Mouse (Mus musculus) ES-E14 (cell line): ENCODE results near the gene Inhbb. TPM values are rescaled to one million over a fixed set of nuclear protein-coding genes. Genes with fewer than 3 reads are reported as not detected.

Experiments
- DNase-seq: peaks from one replicate; pipeline ENCODE4 v3.0.0-alpha.2; 2013; ENCODE audit warnings: low read depth, low spot score
- H3K27ac ChIP-seq: 2 replicates; pipeline ENCODE4 v1.5.1; 2012; ENCODE audit warnings: low read depth, mild to moderate bottlenecking, low read length, moderate library complexity, mixed read lengths; ENCODE audit not compliant: poor library complexity, insufficient read depth, severe bottlenecking
- H3K36me3 ChIP-seq: 2 replicates; pipeline ENCODE4 v1.6.1; 2012; ENCODE audit warnings: mild to moderate bottlenecking, low read length, moderate library complexity, mixed read lengths; ENCODE audit not compliant: control insufficient read depth, poor library complexity, insufficient read depth, severe bottlenecking
- H3K4me1 ChIP-seq, 2 experiments: fragments of 150-350 bp in 1 of 2; sonication (generic) in 1 of 2; 2 replicates each; pipeline ENCODE4 v1.6.1; 2012; ENCODE audit warnings: low read length in 2 of 2, mild to moderate bottlenecking in 1 of 2, mixed read lengths in 1 of 2; ENCODE audit not compliant: control insufficient read depth in 2 of 2, insufficient read depth in 2 of 2, poor library complexity in 1 of 2
- H3K4me3 ChIP-seq, 2 experiments: fragments of 150-350 bp in 1 of 2; sonication (generic) in 1 of 2; 2 replicates each; pipeline ENCODE4 v1.5.1; 2012; ENCODE audit warnings: low read length in 2 of 2, low read depth in 1 of 2, mild to moderate bottlenecking in 1 of 2, mixed read lengths in 1 of 2; ENCODE audit not compliant: insufficient read depth in 1 of 2, poor library complexity in 1 of 2, severe bottlenecking in 1 of 2
- H3K9ac ChIP-seq: 2 replicates; pipeline ENCODE4 v1.6.1; 2012; ENCODE audit warnings: low read depth, mild to moderate bottlenecking, low read length, mixed read lengths; ENCODE audit not compliant: poor library complexity, insufficient read depth, severe bottlenecking
- H3K9me3 ChIP-seq: fragments of 150-350 bp; sonication (generic); 2 replicates; pipeline ENCODE4 v1.6.1; 2012; ENCODE audit warnings: low read depth, mild to moderate bottlenecking, low read length; ENCODE audit not compliant: control insufficient read depth, insufficient read depth
- CHD2 ChIP-seq: IDR thresholded peaks from 2 replicates; pipeline ENCODE4 v1.6.1; 2014; ENCODE audit warnings: mild to moderate bottlenecking, low read depth, low read length, inconsistent platforms
- HCFC1 ChIP-seq: IDR thresholded peaks from 2 replicates; pipeline ENCODE4 v1.6.1; 2012; ENCODE audit warnings: low read length, inconsistent platforms, borderline replicate concordance; ENCODE audit not compliant: insufficient read depth
- MAFK ChIP-seq: IDR thresholded peaks from 2 replicates; pipeline ENCODE4 v1.6.1; 2014; ENCODE audit warnings: mild to moderate bottlenecking, low read depth, low read length, inconsistent platforms; ENCODE audit not compliant: insufficient read depth
- ZC3H11A ChIP-seq: IDR thresholded peaks from 2 replicates; pipeline ENCODE4 v1.6.1; 2012; ENCODE audit warnings: low read depth, mild to moderate bottlenecking, inconsistent platforms, low read length, borderline replicate concordance
- ZNF384 ChIP-seq: IDR thresholded peaks from 2 replicates; pipeline ENCODE4 v1.6.1; 2012; ENCODE audit warnings: low read depth, low read length, inconsistent platforms
- in situ Hi-C, 2 experiments: fragments of 600-800 bp; cut with MboI; formaldehyde crosslinking; loops; one replicate each; pipeline ENCODE4 v1.15.1; 2025; ENCODE audit warnings: low sequenced_read_pairs in 2 of 2, inconsistent platforms in 1 of 2; ENCODE audit not compliant: unreplicated experiment in 2 of 2
- total RNA-seq: library from RNA; depleted of rRNA; stranded (reverse); fragments of 300-350 nt; gene quantifications from 2 replicates; pipeline ENCODE4 v1.2.3, GENCODE M21; 2012

Gene Inhbb
- total RNA-seq, 1 experiment: 25.8 TPM

- Histone ChIP-seq H3K36me3 (peaks cover 21% of the 10 kb centered on the region), H3K9me3 (no peaks in the 10 kb centered on the region), H3K4me1 (peaks cover 0 to 26% of the 10 kb centered on the region in 2 experiments; a peak in 2 of 4 replicates), H3K27ac (peak overlapping the region; percentile 60; the same call in 1 of the 2 replicates), H3K9ac (peak overlapping the region; percentile 91), H3K4me3 (peak overlapping the region; percentile 74 to 92)
- in situ Hi-C loops: no loop called here
- TF ChIP-seq HCFC1 (no peak), MAFK (no peak), ZNF384 (no peak), ZC3H11A (no peak)
- no peak for DNase-seq
Observed at GRCm38 (mm10) chr1:119420984-119421575, 968 bp downstream of the Inhbb start.

GRCm38 (mm10) chr1:119420189-119420983 lies 1.7 kb downstream of the Inhbb start:
- H3K36me3 ChIP-seq: peaks cover 23% of the 10 kb centered on the region
- peak overlapping the region; percentile 74 to 92 for H3K4me3 ChIP-seq
- no peaks in the 10 kb centered on the region for H3K9me3 ChIP-seq
- no peak for DNase-seq
- H3K9ac ChIP-seq: peak overlapping the region; percentile 81
- in situ Hi-C loops: no loop called here
- no peak overlapping the region; the same call in 1 of the 2 replicates for H3K27ac ChIP-seq
- TF ChIP-seq ZNF384 (no peak), MAFK (no peak), HCFC1 (no peak), ZC3H11A (no peak), CHD2 (no peak)
- peaks cover 0 to 26% of the 10 kb centered on the region in 2 experiments; a peak in 2 of 4 replicates for H3K4me1 ChIP-seq

- H3K9me3 ChIP-seq: no peaks in the 10 kb centered on the region
- no peak for DNase-seq
- peak overlapping the region; percentile 74 to 92 for H3K4me3 ChIP-seq
- H3K27ac ChIP-seq: no peak overlapping the region
- peaks cover 0 to 24% of the 10 kb centered on the region in 2 experiments; a peak in 2 of 4 replicates for H3K4me1 ChIP-seq
- TF ChIP-seq HCFC1 (no peak), ZC3H11A (no peak), CHD2 (no peak), MAFK (no peak), ZNF384 (no peak)
- peaks cover 23% of the 10 kb centered on the region for H3K36me3 ChIP-seq
- H3K9ac ChIP-seq: peak overlapping the region; percentile 81; the same call in 1 of the 2 replicates
- in situ Hi-C loops: no loop called here
Observed at GRCm38 (mm10) chr1:119419151-119420105, 2.6 kb downstream of the Inhbb start.

GRCm38 (mm10) chr1:119417991-119418390 lies 4.1 kb downstream of the Inhbb start:
- in situ Hi-C loops: no loop called here
- H3K4me3 ChIP-seq: 0 out of 4 replicates have a peak overlapping the region, but pooled peaks have one; percentile 6 to 29
- peaks cover 0 to 14% of the 10 kb centered on the region in 2 experiments; a peak in 1 of 4 replicates for H3K4me1 ChIP-seq
- TF ChIP-seq ZC3H11A (no peak), MAFK (no peak), ZNF384 (no peak), HCFC1 (no peak)
- H3K36me3 ChIP-seq: peaks cover 23% of the 10 kb centered on the region
- DNase-seq: no peak
- no peaks in the 10 kb centered on the region for H3K9me3 ChIP-seq
- no peak overlapping the region for H3K27ac ChIP-seq
- no peak overlapping the region for H3K9ac ChIP-seq
